Mouse (Mus musculus): ENCODE measurements around the gene Agap3. TPM values are rescaled to one million over a fixed set of nuclear protein-coding genes. Genes with fewer than 3 reads are reported as not detected.

The Agap3 gene
- polyA plus RNA-seq, 1 experiment from 2014 or later: 24.1 TPM

- peak; percentile 80 for DNase-seq (ENCODE audit: extremely low spot score, low spot score)
- Histone ChIP-seq H3K36me3 (replicated peaks) (peaks cover 89% of the 10 kb centered on the region), H3K27me3 (ENCODE audit: poor library complexity, severe bottlenecking) (peaks cover 61% of the 10 kb centered on the region), H3K4me3 (no peak overlapping the region), H3K4me1 (peaks cover 75% of the 10 kb centered on the region), H3K27ac (no peak overlapping the region), H3K9me3 (no peaks in the 10 kb centered on the region)
- 16% methylated on average over 10 of the region's 11 CpGs for WGBS
Measured at GRCm38 (mm10) chr5:24483326-24483725, 31.3 kb downstream of the Agap3 start.

GRCm38 (mm10) chr5:24484963-24485362 lies 33.0 kb downstream of the Agap3 start:
- peak; percentile 62 for DNase-seq (ENCODE audit: extremely low spot score, low spot score)
- peak overlapping the region; percentile 46 for H3K4me3 ChIP-seq
- H3K9me3 ChIP-seq: no peaks in the 10 kb centered on the region
- peaks cover 56% of the 10 kb centered on the region for H3K27me3 ChIP-seq (ENCODE audit: poor library complexity, severe bottlenecking)
- H3K4me1 ChIP-seq: peaks cover 72% of the 10 kb centered on the region
- peaks cover 89% of the 10 kb centered on the region for H3K36me3 ChIP-seq (replicated peaks)
- 9% methylated on average over 22 of the region's 22 CpGs for WGBS
- H3K27ac ChIP-seq: peak overlapping the region; percentile 79

GRCm38 (mm10) chr5:24486097-24486496 lies 34.1 kb downstream of the Agap3 start:
- Histone ChIP-seq H3K27ac (no peak overlapping the region), H3K9me3 (no peaks in the 10 kb centered on the region), H3K4me3 (0 out of 2 replicates have a peak overlapping the region, but pooled peaks have one; percentile 46), H3K4me1 (peaks cover 69% of the 10 kb centered on the region), H3K36me3 (replicated peaks) (peaks cover 89% of the 10 kb centered on the region), H3K27me3 (ENCODE audit: poor library complexity, severe bottlenecking) (peaks cover 56% of the 10 kb centered on the region)
- 1% methylated on average over 8 of the region's 8 CpGs for WGBS
- peak; percentile 88 for DNase-seq (ENCODE audit: extremely low spot score, low spot score)

- peaks cover 62% of the 10 kb centered on the region for H3K4me1 ChIP-seq
- H3K36me3 ChIP-seq (replicated peaks): peaks cover 89% of the 10 kb centered on the region
- no peak overlapping the region for H3K27ac ChIP-seq
- H3K27me3 ChIP-seq (ENCODE audit: poor library complexity, severe bottlenecking): peaks cover 50% of the 10 kb centered on the region
- no peak overlapping the region for H3K4me3 ChIP-seq
- no peaks in the 10 kb centered on the region for H3K9me3 ChIP-seq
- 88% methylated on average over 5 of the region's 5 CpGs for WGBS
- DNase-seq (ENCODE audit: extremely low spot score, low spot score): no peak
Measured at GRCm38 (mm10) chr5:24486738-24487137, 34.8 kb downstream of the Agap3 start.

GRCm38 (mm10) chr5:24490413-24490920 lies 38.5 kb downstream of the Agap3 start:
- DNase-seq (ENCODE audit: extremely low spot score, low spot score): no peak
- peaks cover 25% of the 10 kb centered on the region for H3K4me1 ChIP-seq
- no peak overlapping the region for H3K4me3 ChIP-seq
- peaks cover 24% of the 10 kb centered on the region for H3K27me3 ChIP-seq (ENCODE audit: poor library complexity, severe bottlenecking)
- WGBS: 78% methylated on average over 14 of the region's 14 CpGs
- H3K27ac ChIP-seq: no peak overlapping the region
- H3K9me3 ChIP-seq: no peaks in the 10 kb centered on the region
- peaks cover 93% of the 10 kb centered on the region for H3K36me3 ChIP-seq (replicated peaks)

- Histone ChIP-seq H3K4me1 (peaks cover 26% of the 10 kb centered on the region), H3K27ac (no peak overlapping the region), H3K36me3 (replicated peaks) (peaks cover 100% of the 10 kb centered on the region), H3K9me3 (no peaks in the 10 kb centered on the region), H3K4me3 (no peak overlapping the region), H3K27me3 (ENCODE audit: poor library complexity, severe bottlenecking) (peaks cover 15% of the 10 kb centered on the region; the same call in 1 of the 2 replicates)
- 90% methylated on average over 16 of the region's 16 CpGs for WGBS
- no peak for DNase-seq (ENCODE audit: extremely low spot score, low spot score)
Measured at GRCm38 (mm10) chr5:24492546-24493285, 40.7 kb downstream of the Agap3 start.

GRCm38 (mm10) chr5:24495019-24495418 lies 43.0 kb downstream of the Agap3 start:
- no peaks in the 10 kb centered on the region for H3K9me3 ChIP-seq
- WGBS: 92% methylated on average over 15 of the region's 15 CpGs
- H3K4me3 ChIP-seq: no peak overlapping the region
- H3K36me3 ChIP-seq (replicated peaks): peaks cover 100% of the 10 kb centered on the region
- H3K27me3 ChIP-seq (ENCODE audit: poor library complexity, severe bottlenecking): peaks cover 12% of the 10 kb centered on the region; the same call in 1 of the 2 replicates
- no peak overlapping the region for H3K27ac ChIP-seq
- H3K4me1 ChIP-seq: peaks cover 44% of the 10 kb centered on the region
- no peak for DNase-seq (ENCODE audit: extremely low spot score, low spot score)

GRCm38 (mm10) chr5:24496756-24497155 lies 44.8 kb downstream of the Agap3 start:
- DNase-seq (ENCODE audit: extremely low spot score, low spot score): no peak
- 51% methylated on average over 6 of the region's 6 CpGs for WGBS
- H3K27me3 ChIP-seq (ENCODE audit: poor library complexity, severe bottlenecking): peaks cover 15% of the 10 kb centered on the region; the same call in 1 of the 2 replicates
- H3K4me1 ChIP-seq: peaks cover 41% of the 10 kb centered on the region
- H3K27ac ChIP-seq: no peak overlapping the region; the same call in 1 of the 2 replicates
- peaks cover 100% of the 10 kb centered on the region for H3K36me3 ChIP-seq (replicated peaks)
- H3K4me3 ChIP-seq: no peak overlapping the region
- H3K9me3 ChIP-seq: no peaks in the 10 kb centered on the region

- no peak overlapping the region for H3K27ac ChIP-seq
- peaks cover 15% of the 10 kb centered on the region; the same call in 1 of the 2 replicates for H3K27me3 ChIP-seq (ENCODE audit: poor library complexity, severe bottlenecking)
- H3K4me1 ChIP-seq: peaks cover 41% of the 10 kb centered on the region
- no peaks in the 10 kb centered on the region for H3K9me3 ChIP-seq
- 68% methylated on average over 12 of the region's 12 CpGs for WGBS
- peaks cover 98% of the 10 kb centered on the region for H3K36me3 ChIP-seq (replicated peaks)
- H3K4me3 ChIP-seq: no peak overlapping the region
- DNase-seq (ENCODE audit: extremely low spot score, low spot score): no peak
Measured at GRCm38 (mm10) chr5:24497526-24497925, 45.5 kb downstream of the Agap3 start.

GRCm38 (mm10) chr5:24499113-24499512 lies 47.1 kb downstream of the Agap3 start:
- Histone ChIP-seq H3K4me1 (peaks cover 42% of the 10 kb centered on the region), H3K27ac (no peak overlapping the region), H3K4me3 (no peak overlapping the region), H3K9me3 (no peaks in the 10 kb centered on the region), H3K36me3 (replicated peaks) (peaks cover 90% of the 10 kb centered on the region), H3K27me3 (ENCODE audit: poor library complexity, severe bottlenecking) (peaks cover 18% of the 10 kb centered on the region)
- no peak for DNase-seq (ENCODE audit: extremely low spot score, low spot score)
- 82% methylated on average over 10 of the region's 10 CpGs for WGBS

GRCm38 (mm10) chr5:24500851-24501250 lies 48.9 kb downstream of the Agap3 start:
- DNase-seq (ENCODE audit: extremely low spot score, low spot score): no peak
- WGBS: 93% methylated on average over 11 of the region's 11 CpGs
- Histone ChIP-seq H3K4me3 (no peak overlapping the region), H3K36me3 (replicated peaks) (peaks cover 73% of the 10 kb centered on the region), H3K27ac (no peak overlapping the region), H3K9me3 (no peaks in the 10 kb centered on the region), H3K27me3 (ENCODE audit: poor library complexity, severe bottlenecking) (peaks cover 31% of the 10 kb centered on the region), H3K4me1 (peaks cover 57% of the 10 kb centered on the region)

GRCm38 (mm10) chr5:24502786-24503185 lies 50.8 kb downstream of the Agap3 start:
- Histone ChIP-seq H3K27ac (no peak overlapping the region), H3K9me3 (no peaks in the 10 kb centered on the region), H3K4me1 (peaks cover 43% of the 10 kb centered on the region), H3K4me3 (no peak overlapping the region), H3K36me3 (replicated peaks) (peaks cover 53% of the 10 kb centered on the region), H3K27me3 (ENCODE audit: poor library complexity, severe bottlenecking) (peaks cover 38% of the 10 kb centered on the region)
- WGBS: 74% methylated on average over 4 of the region's 4 CpGs
- no peak for DNase-seq (ENCODE audit: extremely low spot score, low spot score)

- peaks cover 45% of the 10 kb centered on the region for H3K27me3 ChIP-seq (ENCODE audit: poor library complexity, severe bottlenecking)
- WGBS: 56% methylated on average over 2 of the region's 2 CpGs
Measured at GRCm38 (mm10) chr5:24505513-24505912, 53.5 kb downstream of the Agap3 start.

More at GRCm38 (mm10) chr5:24505513-24505912, 53.5 kb downstream of the Agap3 start:
- H3K27ac ChIP-seq: no peak overlapping the region
- no peak for DNase-seq (ENCODE audit: extremely low spot score, low spot score)
- H3K36me3 ChIP-seq (replicated peaks): peaks cover 26% of the 10 kb centered on the region
- H3K4me1 ChIP-seq: peaks cover 19% of the 10 kb centered on the region
- H3K9me3 ChIP-seq: peaks cover 3% of the 10 kb centered on the region; the same call in 1 of the 2 replicates
- no peak overlapping the region for H3K4me3 ChIP-seq
